Mouse (Mus musculus): ENCODE measurements around the gene Pkp3.
A peak's percentile ranks its signal among the peaks of the same experiment; 100 is the strongest.

Gene Pkp3

GRCm38 (mm10) chr7:141057541-141057940 is 20.5 kb upstream of the Pkp3 start:
- DNase-seq, result no peak

DNA sequence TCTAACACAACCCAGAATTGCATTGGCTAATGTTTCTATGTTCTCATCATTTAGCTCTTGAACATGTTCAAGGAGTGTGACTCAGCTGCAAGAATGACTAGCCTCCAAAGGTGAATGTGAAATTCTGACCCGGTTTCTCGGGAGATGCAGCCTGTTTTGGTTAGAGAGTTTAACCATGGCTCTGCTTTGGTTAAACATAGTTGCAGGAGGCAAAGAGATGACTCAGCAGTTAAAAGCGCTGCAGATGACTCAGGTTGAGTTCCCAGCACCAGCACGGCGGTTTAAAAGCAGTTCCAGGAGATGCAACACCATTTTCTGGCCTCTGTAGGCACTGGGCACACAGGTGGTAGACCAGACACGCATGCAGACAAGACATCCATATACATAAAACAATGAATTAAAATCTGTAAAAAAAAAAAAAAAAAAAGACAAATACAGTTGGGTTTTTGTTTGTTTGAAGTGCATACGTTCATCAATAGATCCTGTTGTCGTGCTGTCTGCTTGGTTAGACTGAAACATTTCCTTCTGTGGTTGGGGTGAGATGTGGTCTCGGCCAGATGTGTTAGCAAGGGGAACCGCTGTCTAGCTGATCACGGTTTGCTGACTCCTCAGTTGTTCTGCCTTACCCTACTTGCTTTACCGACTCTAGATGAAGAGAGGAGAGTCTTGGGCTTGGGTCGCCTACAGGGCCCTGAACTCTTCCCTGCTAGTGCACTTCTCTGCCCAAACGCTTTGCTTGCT is 19.2 kb upstream of the Pkp3 start:
- no peak for DNase-seq

DNA sequence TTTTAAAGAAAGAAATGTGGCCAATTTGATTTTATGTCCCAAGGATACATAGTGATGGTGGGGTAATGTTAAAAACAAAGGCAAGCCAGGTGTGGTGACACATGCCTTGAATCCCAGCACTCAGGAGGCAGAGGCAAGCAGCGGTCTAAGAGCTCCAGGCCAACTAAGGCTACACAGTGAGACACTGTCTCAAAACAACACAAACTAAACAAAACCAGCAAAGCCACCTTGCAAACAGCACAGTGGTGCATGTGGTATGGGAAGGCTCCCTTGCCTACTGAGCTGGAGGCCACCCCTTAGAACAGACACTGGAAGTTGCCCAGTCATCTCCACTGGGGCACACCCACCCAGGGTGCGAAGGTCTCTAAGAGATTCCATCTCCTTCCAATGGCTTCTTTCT is 18.1 kb upstream of the Pkp3 start:
- peak in 1 of 2 experiments; percentile 24 for DNase-seq

- peak; percentile 95 to 97 for DNase-seq
These were observed 17.4 kb upstream of the Pkp3 start, which contains the start of gene B4galnt4 for GRCm38 (mm10) chr7:141060426-141061242. TSS of gene B4galnt4 (plus strand) at chr7:141061104.

- DNase-seq, result peak in 1 of 2 experiments; percentile 56
These were observed 16.7 kb upstream of the Pkp3 start for GRCm38 (mm10) chr7:141061269-141061692.

DNA sequence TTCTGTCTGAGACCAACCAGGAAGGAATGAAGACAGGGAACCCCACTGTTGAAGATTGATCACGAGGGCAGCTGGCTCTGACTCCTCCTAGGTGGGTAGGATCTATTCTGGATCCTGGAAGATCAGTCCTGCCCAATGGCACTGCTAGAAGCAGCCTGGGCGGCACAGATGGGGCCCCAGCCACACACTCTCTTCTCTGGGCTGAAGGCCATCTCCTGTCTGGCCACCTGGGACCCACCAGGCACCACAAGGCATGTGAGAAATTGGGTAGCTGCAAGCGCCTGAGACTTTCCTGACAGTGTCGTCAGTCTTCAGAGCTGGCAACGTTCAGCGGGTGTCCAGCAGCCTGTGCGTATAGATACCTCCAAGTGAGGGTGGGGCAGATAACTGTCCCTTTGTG is 15.5 kb upstream of the Pkp3 start:
- DNase-seq, result peak; percentile 63 to 76

DNA sequence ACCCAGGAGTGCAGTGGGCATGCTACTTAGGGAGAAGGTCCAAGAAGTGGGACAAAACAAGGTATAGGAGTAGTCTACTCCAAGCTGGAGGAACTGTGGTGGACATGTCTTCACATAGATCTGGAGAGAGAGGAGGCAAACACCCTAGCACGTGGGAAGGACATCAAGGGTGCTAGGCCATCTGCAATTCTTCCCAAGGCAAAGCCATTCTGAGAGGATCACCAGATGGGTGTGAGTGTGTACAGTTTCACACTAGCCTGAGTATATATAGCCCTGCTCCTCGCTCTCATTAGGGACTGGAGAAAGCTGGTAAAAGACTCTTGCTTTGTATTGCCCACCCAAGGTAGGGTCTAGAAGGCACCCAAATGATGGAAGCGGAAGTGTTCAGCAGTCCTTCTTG is 14.7 kb upstream of the Pkp3 start:
- no peak for DNase-seq

GRCm38 (mm10) chr7:141064175-141064574 is 13.8 kb upstream of the Pkp3 start:
- no peak for DNase-seq

DNA sequence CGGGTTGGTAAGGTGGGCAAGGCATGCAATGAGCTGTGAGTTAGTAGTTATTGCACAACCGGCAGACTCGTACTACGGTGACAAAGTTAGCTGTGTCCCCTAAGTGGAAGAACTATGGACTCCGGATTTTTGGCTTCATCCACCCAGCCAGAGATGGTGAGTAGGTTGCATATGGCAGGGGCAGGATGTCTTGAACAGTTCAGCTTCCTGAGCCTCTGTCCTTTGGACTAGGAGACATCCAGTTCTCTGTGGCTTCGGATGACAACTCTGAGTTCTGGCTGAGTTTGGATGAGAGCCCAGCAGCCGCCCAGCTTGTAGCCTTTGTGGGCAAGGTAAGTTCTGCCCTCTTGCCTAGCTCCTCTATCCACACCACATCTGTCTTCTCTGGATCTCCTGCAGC is 13.4 kb upstream of the Pkp3 start:
- no peak for DNase-seq

- DNase-seq, result no peak
These were observed 9.7 kb upstream of the Pkp3 start for GRCm38 (mm10) chr7:141068351-141068750.

DNA sequence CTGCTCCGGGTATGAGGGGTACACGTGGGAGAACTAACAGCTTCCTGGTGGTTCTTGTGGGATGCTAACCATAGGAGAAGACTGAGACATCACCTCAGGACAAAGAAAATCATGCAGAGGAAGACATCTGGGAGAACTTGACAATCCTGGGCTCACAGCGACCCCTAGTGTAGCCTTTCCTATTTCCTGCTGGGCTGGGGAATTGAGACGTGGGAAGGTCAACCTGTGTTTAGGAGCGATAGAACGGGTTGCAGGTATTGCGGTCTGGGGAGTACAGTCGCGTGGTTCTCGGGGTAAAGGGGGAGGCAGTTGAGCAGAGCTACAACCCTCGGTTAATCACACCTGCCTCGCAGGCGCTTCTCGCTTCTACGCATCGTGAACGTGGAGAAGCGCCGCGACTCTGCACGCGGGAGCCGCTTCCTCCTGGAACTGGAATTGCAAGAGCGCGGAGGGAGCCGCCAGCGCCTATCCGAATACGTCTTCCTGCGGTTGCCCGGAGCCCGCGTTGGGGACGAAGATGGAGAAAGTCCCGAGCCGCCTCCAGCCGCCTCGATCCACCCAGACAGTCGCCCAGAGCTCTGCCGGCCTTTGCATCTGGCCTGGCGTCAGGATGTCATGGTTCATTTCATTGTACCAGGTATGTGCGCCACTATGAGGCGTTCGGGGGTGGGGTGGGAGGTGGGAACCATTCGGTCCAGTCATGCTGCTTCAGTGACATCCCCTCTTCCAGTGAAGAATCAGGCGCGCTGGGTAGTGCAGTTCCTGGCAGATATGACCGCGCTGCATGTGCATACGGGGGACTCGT is 7.8 kb upstream of the Pkp3 start:
- peak; percentile 68 to 81 for DNase-seq

- DNase-seq, result peak in 1 of 2 experiments; percentile 47
These were observed 5.8 kb upstream of the Pkp3 start for GRCm38 (mm10) chr7:141072017-141072745.

GRCm38 (mm10) chr7:141073782-141074181 is 4.2 kb upstream of the Pkp3 start:
- DNase-seq, result no peak

DNA sequence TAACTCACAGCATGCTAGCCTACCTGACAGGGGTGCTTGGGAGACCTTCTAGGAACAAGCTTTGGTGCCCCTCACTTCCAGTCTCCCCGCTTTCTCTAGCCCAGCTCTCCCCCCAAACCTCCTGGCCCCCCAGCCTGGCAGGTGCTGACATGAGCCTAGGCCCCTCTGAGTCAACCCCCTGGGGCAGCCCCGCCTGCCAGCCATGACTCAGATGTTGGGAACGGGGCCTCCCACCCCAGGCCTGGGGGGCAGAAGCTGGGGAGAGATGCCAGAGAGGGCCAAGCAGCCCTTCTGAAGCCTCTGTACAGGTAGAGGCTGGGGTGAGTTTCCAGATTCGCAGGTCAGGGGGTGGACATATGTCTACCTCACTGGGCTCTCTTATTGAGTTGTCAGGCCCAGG is 858 bp downstream of the Pkp3 start:
- no peak for DNase-seq

- DNase-seq, result no peak
These were observed 1.7 kb downstream of the Pkp3 start for GRCm38 (mm10) chr7:141079481-141080449.

GRCm38 (mm10) chr7:141087894-141088293 is 9.9 kb downstream of the Pkp3 start:
- no peak for DNase-seq

DNA sequence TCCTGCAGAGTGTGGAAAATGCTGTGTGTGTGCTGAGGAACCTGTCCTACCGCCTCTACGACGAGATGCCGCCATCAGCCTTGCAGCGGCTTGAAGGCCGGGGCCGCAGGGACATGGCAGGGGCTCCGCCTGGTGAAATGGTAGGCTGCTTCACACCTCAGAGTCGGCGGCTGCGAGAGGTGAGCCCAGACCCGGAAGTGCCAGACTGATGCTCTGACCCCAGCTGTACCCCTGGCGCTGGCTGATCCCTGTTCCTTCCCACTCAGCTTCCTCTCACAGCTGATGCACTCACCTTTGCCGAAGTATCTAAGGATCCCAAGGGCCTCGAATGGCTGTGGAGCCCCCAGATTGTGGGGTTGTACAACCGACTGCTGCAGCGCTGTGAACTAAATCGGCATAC is 10.5 kb downstream of the Pkp3 start:
- DNase-seq, result no peak

- no peak for DNase-seq
These were observed 12.2 kb downstream of the Pkp3 start for GRCm38 (mm10) chr7:141090228-141090627.

DNA sequence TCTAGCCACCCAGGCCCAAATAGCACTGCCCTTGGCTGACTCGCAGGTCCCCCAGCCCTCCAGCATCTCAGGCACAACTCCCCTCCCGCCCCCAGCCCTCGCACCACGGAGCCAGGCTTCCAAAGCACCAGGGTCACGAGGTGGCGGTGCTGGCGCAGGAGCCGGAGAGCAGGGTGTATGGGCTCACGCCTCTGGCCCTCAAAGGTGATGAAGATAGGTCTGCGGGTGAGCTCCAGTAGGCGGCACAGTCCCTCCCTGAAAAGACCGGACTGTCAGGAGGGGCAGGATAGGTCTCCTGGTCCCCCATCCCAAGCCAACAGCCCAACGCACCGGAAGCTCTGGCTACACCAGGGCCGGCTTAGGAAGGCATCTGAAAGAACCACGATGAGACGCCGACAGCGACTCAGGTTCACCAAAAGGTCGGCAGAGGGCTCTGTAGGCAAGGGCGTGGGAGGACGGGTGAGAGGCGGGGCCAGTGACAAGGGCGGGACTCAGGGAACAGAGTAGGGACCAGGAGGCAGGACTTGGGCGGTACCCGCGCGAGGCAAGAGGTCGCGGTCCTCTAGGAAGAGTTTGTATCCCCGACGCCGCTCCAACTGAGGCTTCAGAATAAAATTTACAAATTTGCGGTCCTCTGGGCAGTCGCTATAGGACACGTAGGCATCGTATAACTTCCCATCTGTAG is 14.2 kb downstream of the Pkp3 start:
- DNase-seq, result peak; percentile 73 to 85

DNA sequence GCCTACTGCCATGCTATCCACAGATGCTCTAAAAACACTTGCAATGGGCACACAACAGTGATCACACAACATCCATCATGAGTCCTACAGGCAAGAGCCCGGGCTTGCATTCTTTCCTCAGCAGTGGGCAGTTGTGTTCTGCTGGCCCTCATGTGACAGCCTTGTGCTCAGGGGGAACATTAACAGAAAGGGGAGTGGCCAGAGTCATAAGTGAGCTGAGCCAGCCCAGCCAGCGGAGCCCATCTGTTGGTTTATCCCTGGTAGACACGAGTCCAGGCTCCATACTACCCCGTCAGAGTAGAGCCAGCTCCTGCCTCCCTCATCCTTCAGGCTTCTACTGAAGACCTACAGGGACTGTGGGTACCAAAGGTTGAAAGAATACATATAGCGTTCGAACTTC is 15.9 kb downstream of the Pkp3 start:
- no peak for DNase-seq

Data from cerebellum, postnatal 25 days (tissue).